Mouse (Mus musculus) brain, embryonic 14.5 days (tissue): ENCODE results near the gene Fbxo46. TPM values are rescaled to one million over a fixed set of nuclear protein-coding genes. Genes with fewer than 3 reads are reported as not detected.

Experiments
- DNase-seq: peaks from one replicate; pipeline ENCODE4 v3.0.0-alpha.2; 2011; ENCODE audit warnings: low read depth
- CTCF ChIP-seq: fragments of 200-500 bp; IDR thresholded peaks from 2 replicates; pipeline ENCODE4 v1.5.1; 2012; ENCODE audit warnings: inconsistent platforms, mild to moderate bottlenecking, moderate library complexity, borderline replicate concordance; ENCODE audit not compliant: insufficient read depth, insufficient read length; ENCODE audit errors: extremely low read depth
- POLR2A ChIP-seq: fragments of 200-500 bp; IDR thresholded peaks from 2 replicates; pipeline ENCODE4 v1.6.1; 2012; ENCODE audit warnings: mild to moderate bottlenecking, inconsistent platforms, borderline replicate concordance; ENCODE audit not compliant: poor library complexity, insufficient read depth, insufficient read length, severe bottlenecking; ENCODE audit errors: extremely low read depth
- polyA plus RNA-seq: library from polyadenylated mRNA; depleted of rRNA; stranded (reverse); fragments of >200 nt; gene quantifications from 2 replicates; pipeline ENCODE4 v1.2.3, GENCODE M21; 2012

Fbxo46 gene
- polyA plus RNA-seq, 1 experiment: 18.1 TPM

GRCm38 (mm10) chr7:19093537-19094385 is 25.9 kb upstream of the Fbxo46 start:
- TF ChIP-seq POLR2A (peak; percentile 60; the same call in 1 of the 2 replicates), CTCF (no peak)
- DNase-seq: peak; percentile 97

- DNase-seq: no peak
- TF ChIP-seq CTCF: no peak
- 0 out of 2 replicates have a peak, but pooled peaks have one; percentile 3 for TF ChIP-seq POLR2A
Measured at GRCm38 (mm10) chr7:19094471-19094825, 25.2 kb upstream of the Fbxo46 start, which contains the start of gene Six5. TSS of gene Six5 (plus strand) at chr7:19094594.

GRCm38 (mm10) chr7:19094826-19095750 is 24.6 kb upstream of the Fbxo46 start:
- peak; percentile 63 for DNase-seq
- TF ChIP-seq POLR2A (no peak), CTCF (no peak)

GRCm38 (mm10) chr7:19095751-19096110 is 23.9 kb upstream of the Fbxo46 start:
- TF ChIP-seq CTCF: no peak
- peak; percentile 8; the same call in 1 of the 2 replicates for TF ChIP-seq POLR2A

GRCm38 (mm10) chr7:19096421-19096976 is 23.2 kb upstream of the Fbxo46 start:
- DNase-seq: no peak
- TF ChIP-seq CTCF (no peak), POLR2A (no peak)

More at GRCm38 (mm10) chr7:19095751-19096110, 23.9 kb upstream of the Fbxo46 start:
- peak; percentile 80 for DNase-seq

GRCm38 (mm10) chr7:19097217-19097616 is 22.4 kb upstream of the Fbxo46 start:
- DNase-seq: no peak
- TF ChIP-seq CTCF: no peak
- TF ChIP-seq POLR2A: no peak

- DNase-seq: no peak
- TF ChIP-seq CTCF (no peak), POLR2A (no peak)
Measured at GRCm38 (mm10) chr7:19097863-19098262, 21.8 kb upstream of the Fbxo46 start.

- no peak for DNase-seq
- TF ChIP-seq CTCF (no peak), POLR2A (no peak)
Measured at GRCm38 (mm10) chr7:19098811-19099210, 20.8 kb upstream of the Fbxo46 start.

GRCm38 (mm10) chr7:19100290-19100689 is 19.4 kb upstream of the Fbxo46 start:
- no peak for DNase-seq
- TF ChIP-seq CTCF: no peak
- TF ChIP-seq POLR2A: no peak

GRCm38 (mm10) chr7:19103741-19104140 is 15.9 kb upstream of the Fbxo46 start:
- DNase-seq: no peak

GRCm38 (mm10) chr7:19104486-19104885 is 15.2 kb upstream of the Fbxo46 start:
- TF ChIP-seq CTCF: no peak
- TF ChIP-seq POLR2A: no peak
- DNase-seq: no peak

More at GRCm38 (mm10) chr7:19103741-19104140, 15.9 kb upstream of the Fbxo46 start:
- no peak for TF ChIP-seq CTCF
- no peak for TF ChIP-seq POLR2A

GRCm38 (mm10) chr7:19107436-19107835 is 12.2 kb upstream of the Fbxo46 start:
- no peak for DNase-seq

More at GRCm38 (mm10) chr7:19107436-19107835, 12.2 kb upstream of the Fbxo46 start:
- no peak for TF ChIP-seq CTCF
- TF ChIP-seq POLR2A: no peak
